Mouse (Mus musculus) forebrain, embryonic 10.5 days (tissue): ENCODE results near the gene Naaladl1. TPM values are rescaled to one million over a fixed set of nuclear protein-coding genes. Genes with fewer than 3 reads are reported as not detected.

ENCODE experiments used
- DNase-seq: peaks from one replicate; pipeline ENCODE4 v3.0.0-alpha.2; 2017; ENCODE audit warnings: low spot score; ENCODE audit errors: extremely low spot score
- H3K27ac ChIP-seq: fragments of 300-500 bp; sonication (generic); 2 replicates; pipeline ENCODE4 v1.5.1; 2016; ENCODE audit warnings: mild to moderate bottlenecking
- H3K27me3 ChIP-seq: fragments of 300-500 bp; sonication (generic); 2 replicates; pipeline ENCODE4 v1.6.1; 2016; ENCODE audit warnings: mild to moderate bottlenecking; ENCODE audit not compliant: poor library complexity, severe bottlenecking
- H3K36me3 ChIP-seq: fragments of 300-500 bp; sonication (generic); replicated peaks from 2 replicates; pipeline ENCODE4 v1.6.1; 2016; ENCODE audit warnings: mild to moderate bottlenecking, moderate library complexity
- H3K4me1 ChIP-seq: fragments of 300-500 bp; sonication (generic); 2 replicates; pipeline ENCODE4 v1.6.1; 2016
- H3K4me3 ChIP-seq: fragments of 300-500 bp; sonication (generic); 2 replicates; pipeline ENCODE4 v1.5.1; 2016; ENCODE audit warnings: mild to moderate bottlenecking, moderate library complexity
- H3K9me3 ChIP-seq: fragments of 300-500 bp; sonication (generic); 2 replicates; pipeline ENCODE4 v1.6.1; 2016; ENCODE audit warnings: mild to moderate bottlenecking, moderate library complexity
- WGBS: fragments of 180-500 bp; shearing (Covaris S2); methylation state at CpG from one replicate; pipeline ENCODE4 v1.1.7; 2016; 5-methylcytosine and 5-hydroxymethylcytosine counted together
- polyA plus RNA-seq: library from polyadenylated mRNA; unstranded; fragments of >200 nt; fragmentation: Nextera tagmentation; extraction: Ambion mirVana; gene quantifications from 2 replicates; pipeline ENCODE4 v1.2.1, GENCODE M21; 2016

Naaladl1 gene
- polyA plus RNA-seq, 1 experiment from 2014 or later = 0.88 TPM

DNA sequence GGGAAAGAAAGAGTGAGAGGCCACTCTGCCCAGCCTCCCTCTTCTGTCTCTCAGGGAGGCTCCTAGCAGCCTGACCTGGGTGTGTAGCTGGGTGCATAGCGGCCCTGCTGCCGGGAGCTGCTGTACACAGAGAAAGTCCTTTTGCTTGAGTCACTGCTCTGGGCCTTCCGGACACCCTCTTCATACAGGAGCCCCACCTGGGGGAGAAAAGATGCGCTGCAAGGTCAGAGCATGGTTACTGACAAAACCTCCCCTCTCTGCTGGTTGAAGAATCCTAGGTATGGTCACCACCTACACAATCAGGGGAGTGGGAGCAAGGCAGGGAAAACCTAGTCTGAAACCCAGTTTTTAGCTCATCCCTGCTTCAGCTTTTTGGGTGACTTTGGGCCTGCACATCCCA lies 36.6 kb upstream of the Naaladl1 start:
- 79% methylated on average over 4 of the region's 4 CpGs for WGBS
- DNase-seq = no peak
- 0 out of 2 replicates have a peak overlapping the region, but pooled peaks have one; percentile 30 for H3K27ac ChIP-seq
- H3K4me3 ChIP-seq = peak overlapping the region; percentile 12; the same call in 1 of the 2 replicates
- peaks cover 52% of the 10 kb centered on the region for H3K36me3 ChIP-seq
- H3K9me3 ChIP-seq = no peaks in the 10 kb centered on the region
- H3K27me3 ChIP-seq = 0 out of 2 replicates have a peak, but pooled peaks cover 3% of the 10 kb centered on the region
- peaks cover 34% of the 10 kb centered on the region for H3K4me1 ChIP-seq

DNA sequence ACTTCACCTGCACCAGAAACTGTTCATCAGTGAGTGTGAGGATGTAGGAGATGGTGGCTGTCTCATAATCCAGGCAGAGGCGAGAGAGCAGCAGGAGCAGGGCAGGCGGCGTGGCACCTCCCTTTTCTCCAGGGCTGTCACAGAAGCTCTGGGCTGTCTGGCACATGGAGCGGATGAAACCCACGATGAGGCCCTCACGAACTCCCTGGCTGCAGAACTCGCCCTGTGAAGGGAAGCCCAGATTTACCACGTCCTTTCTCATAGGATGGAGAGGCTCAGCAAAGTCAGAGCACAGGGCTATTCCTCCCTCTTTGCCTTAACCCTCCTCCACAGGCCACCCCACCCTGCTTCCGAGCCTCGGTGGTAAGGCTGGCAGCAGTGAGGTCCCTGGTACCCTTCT lies 35.7 kb upstream of the Naaladl1 start:
- Histone ChIP-seq H3K36me3 (peaks cover 56% of the 10 kb centered on the region), H3K27ac (no peak overlapping the region), H3K27me3 (0 out of 2 replicates have a peak, but pooled peaks cover 3% of the 10 kb centered on the region), H3K9me3 (no peaks in the 10 kb centered on the region), H3K4me1 (peaks cover 34% of the 10 kb centered on the region), H3K4me3 (no peak overlapping the region)
- WGBS = 92% methylated on average over 10 of the region's 10 CpGs
- no peak for DNase-seq

DNA sequence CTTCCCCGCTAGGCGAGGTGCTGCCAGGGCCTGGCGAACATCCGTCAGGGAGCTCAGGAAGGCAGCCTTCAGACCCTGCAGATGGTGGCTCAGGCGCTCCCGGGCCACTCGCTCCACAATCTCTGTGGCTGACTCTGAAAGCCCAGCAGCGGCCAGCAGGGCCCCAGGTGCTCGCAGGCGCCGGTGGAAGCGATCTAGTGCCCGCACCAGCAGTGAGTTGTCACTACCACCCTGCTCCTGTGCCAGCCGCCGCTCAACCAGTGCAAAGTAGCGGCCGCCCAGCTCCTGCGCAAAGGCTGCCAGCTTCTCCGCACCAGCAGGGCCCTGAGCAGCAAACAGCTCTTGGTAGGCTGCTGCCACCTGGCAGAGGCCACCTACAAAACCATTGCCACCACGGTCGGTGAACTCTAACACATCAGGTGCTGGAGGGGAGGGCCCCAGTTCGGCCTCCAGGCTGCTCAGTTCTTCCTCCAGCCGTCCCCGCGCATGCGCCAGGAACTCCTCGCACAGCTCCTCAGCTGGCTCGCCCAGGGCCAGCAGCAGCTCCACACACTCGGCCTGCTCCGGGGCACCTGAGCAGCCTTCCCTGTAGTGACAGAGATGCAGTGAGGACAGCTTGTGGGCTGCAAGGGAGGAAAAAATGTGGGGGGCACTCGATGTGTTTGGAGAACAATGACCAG lies 34.9 kb upstream of the Naaladl1 start:
- Histone ChIP-seq H3K27me3 (0 out of 2 replicates have a peak, but pooled peaks cover 3% of the 10 kb centered on the region), H3K4me1 (peaks cover 32% of the 10 kb centered on the region), H3K4me3 (peak overlapping the region; percentile 5; the same call in 1 of the 2 replicates), H3K9me3 (no peaks in the 10 kb centered on the region), H3K27ac (no peak overlapping the region), H3K36me3 (peaks cover 63% of the 10 kb centered on the region)
- 96% methylated on average over 31 of the region's 31 CpGs for WGBS
- no peak for DNase-seq

DNA sequence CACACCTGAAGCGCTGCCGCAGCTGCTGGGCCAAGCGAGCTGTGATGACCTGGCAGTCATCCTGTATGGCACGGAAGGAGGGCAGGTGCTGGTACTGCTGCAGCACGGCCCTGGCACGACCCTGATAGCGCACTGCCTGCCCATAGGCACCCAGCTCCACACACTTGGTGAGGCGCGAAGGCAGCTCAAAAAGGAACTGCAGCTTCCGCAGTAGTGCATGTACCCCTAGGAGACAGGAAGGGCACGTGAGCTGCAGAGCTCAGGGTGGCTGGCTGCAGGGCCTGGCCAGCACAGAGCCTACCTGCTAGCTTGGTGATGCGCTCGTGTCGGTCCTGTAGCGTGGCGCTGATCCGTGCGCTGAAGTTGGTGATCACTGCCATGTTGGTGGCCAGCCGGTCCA lies 34.3 kb upstream of the Naaladl1 start:
- H3K4me1 ChIP-seq = peaks cover 32% of the 10 kb centered on the region
- H3K9me3 ChIP-seq = no peaks in the 10 kb centered on the region
- H3K36me3 ChIP-seq = peaks cover 63% of the 10 kb centered on the region
- no peak for DNase-seq
- no peak overlapping the region for H3K27ac ChIP-seq
- 93% methylated on average over 19 of the region's 19 CpGs for WGBS
- H3K4me3 ChIP-seq = no peak overlapping the region
- 0 out of 2 replicates have a peak, but pooled peaks cover 3% of the 10 kb centered on the region for H3K27me3 ChIP-seq

DNA sequence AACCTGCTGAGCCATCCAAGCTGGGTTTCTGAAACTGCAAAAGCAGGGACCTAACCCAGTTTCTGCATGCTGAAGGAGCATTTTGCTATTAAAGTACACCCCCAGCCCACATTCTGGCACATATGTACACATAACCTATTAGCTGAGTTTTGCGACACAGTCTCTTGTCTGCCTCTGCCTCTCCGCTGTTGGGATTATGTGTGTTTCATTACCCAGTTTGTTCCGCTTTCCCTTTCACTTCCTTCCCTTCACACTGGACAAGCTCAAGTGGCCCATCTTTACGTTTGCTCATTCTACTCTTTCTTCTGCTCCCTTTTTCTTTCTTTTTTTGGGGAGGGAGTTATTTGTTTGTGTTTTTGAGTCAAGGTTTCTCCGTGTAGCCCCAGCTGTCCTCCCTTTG lies 31.7 kb upstream of the Naaladl1 start:
- Histone ChIP-seq H3K4me1 (peaks cover 20% of the 10 kb centered on the region), H3K9me3 (no peaks in the 10 kb centered on the region), H3K27ac (no peak overlapping the region), H3K27me3 (0 out of 2 replicates have a peak, but pooled peaks cover 1% of the 10 kb centered on the region), H3K36me3 (peaks cover 57% of the 10 kb centered on the region), H3K4me3 (no peak overlapping the region)
- no peak for DNase-seq
- WGBS = 86% methylated on average over 5 of the region's 5 CpGs

DNA sequence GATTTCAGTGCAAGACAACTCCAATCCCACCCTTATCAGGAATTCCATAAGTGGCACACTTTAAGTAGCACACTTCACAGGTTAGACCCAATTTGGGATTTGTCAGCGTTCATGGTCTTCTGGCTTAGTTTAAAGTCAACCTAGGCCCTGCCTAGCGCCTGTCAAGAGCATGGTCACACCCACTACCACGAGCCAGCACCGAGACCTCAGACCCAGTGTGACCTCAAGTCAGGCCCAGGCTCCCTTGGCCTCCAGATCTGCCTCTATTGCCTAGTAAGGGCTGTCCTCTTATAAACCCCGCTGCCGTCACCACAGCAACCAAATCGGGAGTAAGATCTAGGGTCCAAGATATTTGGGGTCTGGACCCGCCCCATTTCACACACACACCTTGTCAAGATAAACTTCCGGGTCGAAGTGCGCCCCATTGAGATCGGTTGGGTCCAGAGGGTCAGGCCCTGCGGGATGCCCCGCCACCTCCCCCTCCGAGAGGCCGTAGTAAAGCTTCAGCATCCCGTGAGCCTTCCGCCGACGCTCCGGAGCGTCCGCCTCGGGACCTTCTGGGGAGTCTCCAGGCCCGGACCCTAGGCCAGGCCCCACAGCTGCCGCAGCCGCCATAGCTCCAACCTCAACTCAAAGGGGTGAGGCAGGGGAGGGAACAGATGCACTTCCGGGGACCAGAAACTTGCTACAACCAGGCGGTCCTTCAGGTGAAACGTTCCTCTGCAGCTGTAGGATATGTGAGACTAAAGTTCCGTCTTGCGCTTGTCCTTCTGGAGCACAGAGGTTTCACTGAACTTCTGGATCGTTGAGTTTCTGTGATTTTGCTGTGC lies 28.8 kb upstream of the Naaladl1 start, which contains the start of gene Vps51:
TSS of gene Vps51 (minus strand) at position 668 of the 830 bp plus-strand sequence.
- H3K27me3 ChIP-seq = no peaks in the 10 kb centered on the region
- H3K4me3 ChIP-seq = peak within 1 kb of the TSS; percentile 76
- 2% methylated on average over 33 of the region's 33 CpGs for WGBS
- no peaks in the 10 kb centered on the region for H3K9me3 ChIP-seq
- peak within 1 kb of the TSS; percentile 94 for H3K27ac ChIP-seq
- peak; percentile 83 for DNase-seq
- H3K4me1 ChIP-seq = peaks cover 18% of the 10 kb centered on the region
- H3K36me3 ChIP-seq = peaks cover 50% of the 10 kb centered on the region

DNA sequence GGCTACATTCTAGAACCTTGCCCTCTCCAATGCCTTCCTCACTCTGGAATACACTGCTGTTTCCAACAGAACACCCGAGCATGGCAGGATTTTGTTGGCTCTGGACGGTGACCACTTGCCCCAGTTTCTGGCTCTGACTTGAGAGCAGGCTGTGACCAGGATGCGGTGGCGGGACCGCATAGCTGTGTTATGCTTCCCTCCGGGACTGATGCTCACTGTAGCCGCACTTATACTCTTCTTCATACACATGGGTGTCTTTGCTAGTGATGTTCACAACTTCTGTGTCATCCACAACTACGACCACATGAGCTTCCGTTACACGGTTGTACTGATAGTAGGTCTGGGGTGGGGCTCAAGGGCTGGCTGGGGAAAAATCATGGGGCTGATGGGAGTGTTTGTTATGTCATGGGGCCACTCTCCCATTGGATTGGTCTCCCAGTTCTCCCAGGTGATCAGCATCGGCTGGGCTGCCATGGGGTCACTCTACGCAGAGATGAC lies 25.6 kb upstream of the Naaladl1 start, which contains the start of gene Tmem262:
TSS of gene Tmem262 (plus strand) at position 51 of the 498 bp plus-strand sequence.
- Histone ChIP-seq H3K36me3 (peaks cover 39% of the 10 kb centered on the region), H3K27ac (no peak within 1 kb of the TSS), H3K27me3 (no peaks in the 10 kb centered on the region), H3K4me1 (peaks cover 31% of the 10 kb centered on the region), H3K4me3 (no peak within 1 kb of the TSS), H3K9me3 (no peaks in the 10 kb centered on the region)
- WGBS = 95% methylated on average over 12 of the region's 12 CpGs
- no peak for DNase-seq

DNA sequence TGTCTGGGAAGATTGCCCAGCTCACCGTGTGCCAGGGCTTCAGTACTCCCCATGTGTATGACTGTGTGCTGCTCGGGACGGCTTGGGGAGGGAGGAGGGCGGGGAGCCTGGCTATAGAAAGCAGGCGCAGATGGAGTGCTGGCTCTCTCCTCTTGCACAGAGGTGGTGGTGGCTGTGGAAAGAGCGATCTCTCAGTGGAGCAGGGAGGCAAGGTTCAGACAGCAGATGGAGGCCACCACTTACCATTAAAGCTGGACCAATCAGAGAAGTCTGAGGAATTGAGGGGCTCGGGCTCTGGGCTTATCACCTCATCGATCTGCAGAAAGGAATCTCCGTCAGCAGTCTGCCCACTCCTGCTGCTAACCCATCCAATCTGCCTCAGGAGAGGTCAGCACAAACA lies 23.4 kb upstream of the Naaladl1 start, which contains the start of gene Gm28374:
TSS of gene Gm28374 (minus strand) at position 101 of the 400 bp plus-strand sequence.
- DNase-seq = no peak
- Histone ChIP-seq H3K4me1 (peaks cover 32% of the 10 kb centered on the region), H3K4me3 (peak within 1 kb of the TSS; percentile 10; the same call in 1 of the 2 replicates), H3K36me3 (peaks cover 47% of the 10 kb centered on the region), H3K27me3 (no peaks in the 10 kb centered on the region), H3K27ac (no peak within 1 kb of the TSS), H3K9me3 (no peaks in the 10 kb centered on the region)
- 91% methylated on average over 9 of the region's 9 CpGs for WGBS

DNA sequence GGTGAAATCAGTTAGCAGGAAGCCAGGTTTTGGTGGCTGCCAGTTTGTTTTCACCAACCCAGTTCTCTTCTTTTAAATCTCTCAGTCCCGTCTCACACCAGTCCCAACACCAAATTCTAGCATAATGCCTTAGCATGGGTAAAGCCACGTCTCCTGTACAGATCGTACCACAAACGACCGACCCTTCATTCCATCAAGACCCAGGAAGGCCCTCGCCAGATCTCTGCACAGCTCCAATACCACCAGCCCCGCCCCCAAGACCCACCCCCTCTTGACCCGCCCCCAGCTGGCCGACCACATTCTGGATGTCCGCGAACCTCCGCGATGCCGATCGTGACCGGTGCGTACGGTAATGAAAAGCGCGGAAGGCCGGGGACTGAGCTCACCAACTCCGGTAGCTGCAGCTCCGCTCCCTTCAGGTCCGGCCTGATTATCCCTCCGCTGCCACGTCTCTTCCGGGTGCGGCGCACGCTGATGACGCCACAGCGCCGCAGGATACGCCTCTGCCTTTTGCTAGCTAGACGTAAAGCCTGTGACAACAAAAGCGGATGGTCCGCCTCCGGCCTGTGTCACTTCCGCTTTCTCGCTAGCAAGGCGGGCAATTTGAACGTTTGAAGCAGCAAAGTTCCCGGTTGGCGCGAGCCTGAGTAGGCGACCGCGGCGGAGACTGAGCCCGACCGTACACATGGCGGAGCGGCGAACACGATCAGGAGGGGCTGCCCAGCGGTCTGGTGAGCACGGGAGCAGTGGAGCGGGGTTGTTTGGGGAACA lies 20.9 kb upstream of the Naaladl1 start, which contains the start of the genes Zfpl1 and Cdca5:
TSS of gene Zfpl1 (minus strand) at position 479 of the 771 bp plus-strand sequence.
TSS of gene Cdca5 (plus strand) at position 506 of the 771 bp plus-strand sequence.
- peak within 1 kb of the TSS; percentile 91 for H3K27ac ChIP-seq

DNA sequence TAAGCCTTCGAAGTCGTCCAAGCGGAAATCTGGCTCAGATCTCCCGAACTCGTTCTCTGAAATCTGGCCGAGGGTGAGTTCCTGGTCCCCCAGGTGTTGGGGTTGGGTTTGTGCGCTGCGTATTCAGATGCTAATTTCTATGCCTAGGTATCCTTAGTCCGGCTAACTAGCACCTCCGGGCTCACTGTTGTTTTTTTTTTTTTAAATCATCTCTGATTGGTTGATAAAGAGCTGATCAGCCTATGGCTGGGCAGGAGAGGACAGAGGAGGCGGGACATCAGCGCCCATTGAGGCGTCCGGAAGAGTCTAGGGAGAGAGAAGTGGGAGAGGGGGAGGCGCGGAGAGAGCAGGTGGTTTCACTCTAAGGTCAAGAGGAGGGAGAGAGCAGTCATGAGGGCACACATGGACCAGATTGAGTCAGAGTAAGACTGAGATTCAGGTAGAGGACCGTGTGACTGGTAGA lies 20.1 kb upstream of the Naaladl1 start:
- Histone ChIP-seq H3K4me3 (peak overlapping the region; percentile 89), H3K27me3 (no peaks in the 10 kb centered on the region), H3K4me1 (peaks cover 23% of the 10 kb centered on the region), H3K9me3 (no peaks in the 10 kb centered on the region), H3K27ac (peak overlapping the region; percentile 91), H3K36me3 (peaks cover 70% of the 10 kb centered on the region)
- WGBS = under 1% methylated on average over 17 of the region's 17 CpGs
- DNase-seq = peak; percentile 75

More for the DNA sequence above, 20.9 kb upstream of the Naaladl1 start, which contains the start of the genes Zfpl1 and Cdca5:
- WGBS = under 1% methylated on average over 58 of the region's 58 CpGs
- Histone ChIP-seq H3K36me3 (peaks cover 70% of the 10 kb centered on the region), H3K9me3 (no peaks in the 10 kb centered on the region), H3K27me3 (no peaks in the 10 kb centered on the region), H3K4me3 (peak within 1 kb of the TSS; percentile 89), H3K4me1 (peaks cover 23% of the 10 kb centered on the region)
- peak; percentile 98 for DNase-seq

DNA sequence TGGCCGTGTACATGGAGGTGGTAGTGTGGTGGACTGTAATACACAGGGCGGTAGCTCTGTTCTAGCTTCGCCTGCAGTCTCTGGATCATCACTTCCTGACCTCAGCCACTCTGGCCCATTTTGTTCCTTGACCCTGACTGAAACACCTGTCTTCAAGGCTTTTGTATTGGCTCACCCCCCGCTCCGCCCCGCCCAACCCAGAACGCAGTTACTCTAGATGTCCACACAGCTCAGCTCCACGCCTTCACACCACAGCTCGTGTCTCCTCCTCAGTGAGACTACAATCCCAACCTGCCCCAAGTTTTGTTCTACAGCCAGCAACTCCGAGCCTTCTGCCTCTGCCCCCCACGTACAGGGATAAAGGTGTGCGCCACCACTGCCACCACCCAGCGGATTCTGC lies 16.7 kb upstream of the Naaladl1 start:
- H3K27ac ChIP-seq = no peak overlapping the region
- 95% methylated on average over 13 of the region's 13 CpGs for WGBS
- no peak overlapping the region for H3K4me3 ChIP-seq
- H3K36me3 ChIP-seq = peaks cover 80% of the 10 kb centered on the region
- H3K9me3 ChIP-seq = no peaks in the 10 kb centered on the region
- H3K4me1 ChIP-seq = peaks cover 16% of the 10 kb centered on the region
- DNase-seq = no peak
- no peaks in the 10 kb centered on the region for H3K27me3 ChIP-seq

DNA sequence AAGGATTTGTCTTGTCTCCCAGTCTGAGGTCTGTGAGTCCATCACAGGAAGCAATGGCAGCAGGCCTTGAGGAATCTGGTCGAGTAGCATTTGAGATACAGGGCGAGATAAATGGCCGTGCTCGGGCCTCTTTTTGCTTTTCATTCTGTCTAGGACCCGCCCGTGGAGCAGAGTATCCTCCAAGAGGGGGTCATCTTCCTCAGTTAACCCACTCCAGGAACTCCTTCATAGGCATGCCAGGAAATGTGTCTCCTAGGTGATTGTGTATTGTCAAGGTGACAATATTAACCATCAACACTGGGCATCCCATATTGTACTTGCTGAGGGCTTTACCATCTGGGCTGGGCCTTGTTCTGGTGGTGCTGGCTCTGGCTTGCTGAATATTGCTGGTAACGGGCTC lies 11.5 kb upstream of the Naaladl1 start, which contains the start of gene AC131692.1:
TSS of gene AC131692.1 (plus strand) at position 301 of the 400 bp plus-strand sequence.
- H3K9me3 ChIP-seq = no peaks in the 10 kb centered on the region
- 94% methylated on average over 7 of the region's 7 CpGs for WGBS

More for the DNA sequence above, 11.5 kb upstream of the Naaladl1 start, which contains the start of gene AC131692.1:
- H3K27me3 ChIP-seq = no peaks in the 10 kb centered on the region
- H3K4me1 ChIP-seq = no peaks in the 10 kb centered on the region
- no peak for DNase-seq
- no peak within 1 kb of the TSS for H3K4me3 ChIP-seq
- H3K27ac ChIP-seq = no peak within 1 kb of the TSS
- H3K36me3 ChIP-seq = peaks cover 98% of the 10 kb centered on the region
